Mouse (Mus musculus) G1E (cell line): ENCODE results near the gene Pde1c. TPM values are rescaled to one million over a fixed set of nuclear protein-coding genes. Genes with fewer than 3 reads are reported as not detected.

Experiments used
- ATAC-seq: 2 replicates; pipeline ENCODE4 v1.8.0; 2016; ENCODE audit warnings: mild to moderate bottlenecking; ENCODE audit not compliant: insufficient number of reproducible peaks, poor library complexity, low FRiP score, severe bottlenecking; ENCODE audit errors: extremely low read depth
- DNase-seq: peaks from one replicate; pipeline ENCODE4 v3.0.0; 2012; ENCODE audit warnings: low spot score
- H3K27me3 ChIP-seq: 2 replicates; pipeline ENCODE4 v1.6.1; 2012; ENCODE audit warnings: mild to moderate bottlenecking, low read length, inconsistent platforms; ENCODE audit not compliant: insufficient read depth
- H3K36me3 ChIP-seq: replicated peaks from 2 replicates; pipeline ENCODE3; 2012; ENCODE audit warnings: mild to moderate bottlenecking, inconsistent platforms
- H3K4me1 ChIP-seq: 2 replicates; pipeline ENCODE4 v1.6.1; 2012; ENCODE audit warnings: low read depth, low read length, inconsistent platforms, mixed read lengths; ENCODE audit not compliant: insufficient read depth
- H3K4me3 ChIP-seq: 2 replicates; pipeline ENCODE4 v1.5.1; 2012; ENCODE audit warnings: low read depth, mild to moderate bottlenecking, inconsistent platforms, low read length, moderate library complexity, mixed read lengths
- H3K9me3 ChIP-seq: replicated peaks from 2 replicates; pipeline ENCODE4 v1.6.1; 2012; ENCODE audit warnings: inconsistent platforms
- CTCF ChIP-seq: IDR thresholded peaks from 2 replicates; pipeline ENCODE4 v1.5.1; 2012; ENCODE audit warnings: low read depth, low read length, inconsistent platforms, mixed read lengths
- GATA1 ChIP-seq: IDR thresholded peaks from 2 replicates; pipeline ENCODE4 v1.6.1; 2012; ENCODE audit warnings: borderline replicate concordance, low read length, inconsistent platforms, mixed read lengths
- GATA2 ChIP-seq: IDR thresholded peaks from 2 replicates; pipeline ENCODE4 v1.6.1; 2012; ENCODE audit warnings: low read depth, low read length, inconsistent platforms, borderline replicate concordance
- POLR2AphosphoS5 ChIP-seq: IDR thresholded peaks from 2 replicates; pipeline ENCODE4 v1.6.1; 2012; ENCODE audit warnings: low read depth, low read length, inconsistent platforms; ENCODE audit not compliant: insufficient replicate concordance
- TAL1 ChIP-seq: conservative IDR thresholded peaks from 2 replicates; pipeline ENCODE4 v1.6.1; 2012; ENCODE audit warnings: low read depth, low read length, inconsistent platforms, mixed read lengths
- polyA plus RNA-seq: library from polyadenylated mRNA; stranded (reverse); fragments of >175 nt; gene quantifications from 2 replicates; pipeline ENCODE4 v1.2.3, GENCODE M21; 2012
- total RNA-seq, 2 experiments: library from RNA; stranded (forward) in 1 of 2; stranded (reverse) in 1 of 2; fragments of 200-1000 nt in 1 of 2; fragments of >200 nt in 1 of 2; fragmentation: Nextera tagmentation in 1 of 2; gene quantifications; 2 replicates each; pipeline ENCODE4 v1.2.3; 2014 to 2017

Pde1c gene
- total and polyA plus RNA-seq, 3 experiments = 0.38 TPM; not detected in 2

- H3K4me3 ChIP-seq = no peak overlapping the region
- no peaks in the 10 kb centered on the region for H3K9me3 ChIP-seq
- H3K27me3 ChIP-seq = peaks cover under 1% of the 10 kb centered on the region
- H3K4me1 ChIP-seq = no peaks in the 10 kb centered on the region
- H3K36me3 ChIP-seq = no peaks in the 10 kb centered on the region
- no peak for TF ChIP-seq GATA2
- TF ChIP-seq TAL1 = no peak
- no peak for TF ChIP-seq GATA1
- no peak for TF ChIP-seq CTCF
- no peak for TF ChIP-seq POLR2AphosphoS5
- no peak for DNase-seq
- no peak for ATAC-seq
These were observed 201.6 kb downstream of the Pde1c start for GRCm38 (mm10) chr6:56367257-56367656.

DNA sequence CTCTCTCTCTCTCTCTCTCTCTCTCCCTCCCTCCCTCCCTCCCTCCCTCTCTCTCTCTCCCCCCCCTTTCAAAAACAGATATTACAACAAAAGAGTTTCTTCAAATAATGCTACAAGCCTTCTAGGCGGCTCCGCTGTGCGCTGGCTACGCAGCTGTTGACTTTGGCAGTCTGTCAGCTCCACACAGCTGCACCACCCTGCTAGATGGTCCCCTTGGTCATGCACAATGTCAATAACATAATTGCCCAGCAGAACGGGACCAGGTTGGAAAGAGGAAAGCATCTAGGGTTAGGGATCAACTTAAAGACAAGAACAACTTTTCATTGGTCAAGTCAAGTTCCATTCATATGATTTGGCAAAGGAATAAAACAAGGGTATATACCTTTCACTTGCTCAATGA lies 206.3 kb downstream of the Pde1c start:
- DNase-seq = no peak
- Histone ChIP-seq H3K27me3 (peaks cover 8% of the 10 kb centered on the region; the same call in 1 of the 2 replicates), H3K36me3 (no peaks in the 10 kb centered on the region), H3K4me3 (no peak overlapping the region), H3K9me3 (no peaks in the 10 kb centered on the region), H3K4me1 (no peaks in the 10 kb centered on the region)
- no peak for TF ChIP-seq CTCF
- TF ChIP-seq GATA2 = no peak
- TF ChIP-seq POLR2AphosphoS5 = no peak
- TF ChIP-seq GATA1 = no peak
- TF ChIP-seq TAL1 = no peak
- ATAC-seq = no peak

GRCm38 (mm10) chr6:56362128-56362545 lies 206.8 kb downstream of the Pde1c start:
- Histone ChIP-seq H3K36me3 (no peaks in the 10 kb centered on the region), H3K4me3 (no peak overlapping the region), H3K4me1 (no peaks in the 10 kb centered on the region), H3K27me3 (peaks cover 8% of the 10 kb centered on the region; the same call in 1 of the 2 replicates), H3K9me3 (no peaks in the 10 kb centered on the region)
- DNase-seq (no peak), ATAC-seq (no peak)
- TF ChIP-seq CTCF = no peak
- TF ChIP-seq GATA2 = no peak
- TF ChIP-seq GATA1 = no peak
- TF ChIP-seq POLR2AphosphoS5 = no peak
- TF ChIP-seq TAL1 = no peak

DNA sequence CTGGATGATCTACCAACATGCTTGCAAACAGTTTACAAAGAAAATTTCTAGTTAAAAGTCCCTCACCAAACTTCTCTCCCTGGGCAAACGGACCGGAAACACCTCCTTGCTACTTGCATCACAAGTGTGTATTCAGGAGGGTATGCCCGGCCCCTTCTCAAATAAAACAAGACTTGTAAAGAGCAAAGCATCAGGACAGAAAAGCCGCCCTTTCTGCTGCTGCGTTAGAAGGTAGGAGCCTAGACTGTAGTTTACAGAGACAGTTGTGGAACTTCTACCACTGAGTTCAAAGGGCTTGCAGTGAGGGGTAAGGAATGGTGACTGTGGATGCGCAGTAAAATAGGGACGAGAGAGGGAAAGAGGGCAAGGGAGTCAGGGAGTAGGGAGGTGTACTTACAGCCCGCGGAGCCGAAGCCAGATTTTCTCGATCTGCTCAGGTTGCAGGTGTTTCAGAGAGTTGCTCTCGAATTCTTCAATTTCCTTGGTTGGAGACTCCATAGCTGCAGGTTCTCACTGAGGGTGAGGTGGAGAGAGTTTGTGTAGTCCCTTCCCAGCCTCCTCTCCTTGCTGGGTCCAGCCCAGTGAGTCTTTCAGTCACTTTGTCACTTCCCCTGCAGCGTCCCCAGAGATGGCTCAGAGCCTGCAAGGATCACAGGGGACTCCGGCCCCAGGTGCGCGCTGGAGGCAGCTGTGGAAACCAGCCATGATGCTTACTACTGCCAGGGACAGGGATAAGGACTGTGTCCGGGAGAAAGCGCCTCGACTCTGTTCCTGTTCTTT lies 207.4 kb downstream of the Pde1c start:
- TF ChIP-seq CTCF (no peak), GATA1 (no peak), POLR2AphosphoS5 (no peak), GATA2 (no peak), TAL1 (no peak)
- Histone ChIP-seq H3K27me3 (peaks cover 8% of the 10 kb centered on the region; the same call in 1 of the 2 replicates), H3K4me3 (no peak overlapping the region), H3K9me3 (no peaks in the 10 kb centered on the region), H3K4me1 (no peaks in the 10 kb centered on the region), H3K36me3 (no peaks in the 10 kb centered on the region)
- ATAC-seq (no peak), DNase-seq (no peak)

DNA sequence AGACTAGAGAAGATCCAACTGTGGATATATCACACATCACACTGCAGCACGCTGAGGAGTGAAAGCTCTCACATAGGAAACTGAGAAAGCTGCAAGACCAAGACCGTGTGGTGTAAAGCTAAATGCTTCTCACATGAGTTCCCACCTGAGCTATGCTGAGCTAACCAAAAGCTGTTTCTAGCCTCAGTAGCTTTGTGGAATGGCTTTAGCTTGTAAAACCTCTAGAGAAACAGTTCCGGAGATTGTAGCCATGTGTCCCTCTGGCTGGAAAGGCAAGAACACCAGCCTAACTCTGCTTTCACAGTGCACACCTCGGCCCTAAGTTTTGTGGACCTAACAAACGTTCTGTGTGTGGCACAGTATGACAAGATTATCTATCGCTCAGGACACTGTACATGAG lies 208.8 kb downstream of the Pde1c start:
- H3K27me3 ChIP-seq = peaks cover 8% of the 10 kb centered on the region; the same call in 1 of the 2 replicates
- no peak for ATAC-seq

DNA sequence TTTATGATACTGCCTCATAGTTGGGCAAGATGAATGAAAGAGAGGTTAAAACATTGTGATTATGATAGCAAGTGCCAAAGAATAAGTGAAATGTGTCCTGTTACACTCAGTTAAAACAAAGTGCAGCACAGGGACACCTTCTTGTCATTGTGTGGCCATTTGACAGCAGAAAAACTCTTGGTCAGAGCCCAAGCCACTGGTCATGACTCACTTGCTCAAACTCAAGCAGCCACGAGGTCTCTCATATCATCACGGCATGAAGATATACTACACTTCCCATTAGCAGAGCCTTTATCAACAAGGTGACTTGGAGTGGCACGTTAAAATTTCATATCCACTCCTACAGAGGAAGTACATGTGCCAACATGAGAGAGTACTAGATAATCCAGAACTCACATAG lies 209.8 kb downstream of the Pde1c start:
- H3K36me3 ChIP-seq = no peaks in the 10 kb centered on the region
- peaks cover 8% of the 10 kb centered on the region; the same call in 1 of the 2 replicates for H3K27me3 ChIP-seq
- H3K4me1 ChIP-seq = no peaks in the 10 kb centered on the region
- TF ChIP-seq GATA2 (no peak), TAL1 (no peak), GATA1 (no peak)
- H3K4me3 ChIP-seq = no peak overlapping the region
- no peaks in the 10 kb centered on the region for H3K9me3 ChIP-seq
- DNase-seq (no peak), ATAC-seq (no peak)

More for the DNA sequence above, 208.8 kb downstream of the Pde1c start:
- Histone ChIP-seq H3K4me3 (no peak overlapping the region), H3K9me3 (no peaks in the 10 kb centered on the region), H3K4me1 (no peaks in the 10 kb centered on the region), H3K36me3 (no peaks in the 10 kb centered on the region)
- no peak for DNase-seq
- TF ChIP-seq GATA1 = no peak
- TF ChIP-seq TAL1 = no peak
- TF ChIP-seq POLR2AphosphoS5 = no peak
- TF ChIP-seq CTCF = no peak
- TF ChIP-seq GATA2 = no peak
